Mouse (Mus musculus): ENCODE data around the gene Prkg1. TPM values are rescaled to one million over a fixed set of nuclear protein-coding genes. Genes with fewer than 3 reads are reported as not detected.

The Prkg1 gene
- total and polyA plus RNA-seq, 3 experiments, result not detected

DNA sequence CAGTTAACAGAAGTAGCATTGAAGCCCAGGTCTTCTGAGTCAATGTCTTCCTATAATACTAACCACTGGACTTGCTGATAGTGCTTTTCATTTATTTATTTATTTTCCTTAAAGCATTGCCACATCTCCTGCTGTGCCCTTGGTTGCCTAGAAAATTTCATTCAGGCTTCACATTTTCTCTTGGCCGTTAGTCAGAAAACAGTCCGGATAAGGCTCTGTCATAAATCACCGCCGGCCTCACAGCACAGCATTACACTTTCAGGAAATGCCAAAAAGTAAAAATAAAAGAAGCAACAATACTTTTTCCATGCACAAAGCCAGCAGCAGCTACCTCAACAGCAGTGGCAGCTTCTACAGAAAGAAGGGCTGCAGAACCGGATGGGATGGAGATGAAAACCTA lies 234.2 kb downstream of the Prkg1 start:
- Histone ChIP-seq H3K79me2 (ENCODE audit: control insufficient read depth, insufficient read depth, low read length, poor library complexity) (no peaks in the 10 kb centered on the region), H3K9me3 (replicated peaks; ENCODE audit: insufficient read depth, low read length) (no peaks in the 10 kb centered on the region), H3K36me3 (ENCODE audit: control insufficient read depth in 1 of 2, insufficient read depth in 2 of 2, low read length in 2 of 2) (no peaks in the 10 kb centered on the region), H3K4me3 (ENCODE audit: control insufficient read depth in 1 of 2, insufficient read depth in 1 of 2, low read depth in 2 of 2, low read length in 2 of 2) (no peak overlapping the region), H3K4me1 (ENCODE audit: control insufficient read depth in 1 of 2, insufficient read depth in 2 of 2, low read length in 2 of 2) (no peaks in the 10 kb centered on the region), H3K9ac (ENCODE audit: control insufficient read depth, low read depth, low read length, poor library complexity, severe bottlenecking) (no peak overlapping the region), H3K27me3 (ENCODE audit: control insufficient read depth in 1 of 2, insufficient read depth in 2 of 2, low read length in 2 of 2) (no peaks in the 10 kb centered on the region), H3K27ac (ENCODE audit: control insufficient read depth, low read depth, low read length) (no peak overlapping the region)
- DNase-seq (ENCODE audit: low read depth, low spot score), result no peak
- no peak for TF ChIP-seq RCOR1 (IDR thresholded peaks at IDR 0.05; ENCODE audit: low read depth, low read length)
- no peak for TF ChIP-seq CTCF (IDR thresholded peaks at IDR 0.05 in 2 of 3, conservative IDR thresholded peaks at IDR 0.05 in 1 of 3; ENCODE audit: control insufficient read depth in 1 of 3, insufficient read depth in 1 of 3, low read depth in 2 of 3, low read length in 3 of 3, poor library complexity in 1 of 3, severe bottlenecking in 1 of 3)
- no peak for TF ChIP-seq CHD2 (IDR thresholded peaks at IDR 0.05; ENCODE audit: low read length)
- TF ChIP-seq MYC (IDR thresholded peaks at IDR 0.05; ENCODE audit: low read depth, low read length), result no peak
- TF ChIP-seq KAT2A (conservative IDR thresholded peaks at IDR 0.05; ENCODE audit: low read depth, low read length), result no peak
- no peak for TF ChIP-seq MXI1 (IDR thresholded peaks at IDR 0.05; ENCODE audit: low read depth, low read length)
- TF ChIP-seq GATA1 (IDR thresholded peaks at IDR 0.05; ENCODE audit: low read depth, low read length), result no peak
- TF ChIP-seq USF1 (IDR thresholded peaks at IDR 0.05; ENCODE audit: low read depth, low read length), result no peak
- no peak for TF ChIP-seq MYB (IDR thresholded peaks at IDR 0.05; ENCODE audit: low read depth, low read length)
- no peak for TF ChIP-seq ZKSCAN1 (IDR thresholded peaks at IDR 0.05; ENCODE audit: low read depth, low read length)
- TF ChIP-seq E2F4 (IDR thresholded peaks at IDR 0.05; ENCODE audit: borderline replicate concordance, low read depth, low read length), result no peak
- no peak for TF ChIP-seq ELF1 (IDR thresholded peaks at IDR 0.05; ENCODE audit: low read depth, low read length)
- no peak for TF ChIP-seq MEF2A (IDR thresholded peaks at IDR 0.05; ENCODE audit: extremely low read depth, insufficient replicate concordance, low read depth, low read length, poor library complexity, severe bottlenecking)
- no peak for TF ChIP-seq POLR2A (IDR thresholded peaks at IDR 0.05; ENCODE audit: control insufficient read depth in 1 of 2, insufficient read depth in 1 of 2, low read depth in 1 of 2, low read length in 2 of 2, poor library complexity in 1 of 2)
- TF ChIP-seq EP300 (IDR thresholded peaks at IDR 0.05; ENCODE audit: low read depth in 1 of 2, low read length in 2 of 2), result no peak
- TF ChIP-seq MAFK (IDR thresholded peaks at IDR 0.05; ENCODE audit: borderline replicate concordance, low read depth, low read length), result no peak

DNA sequence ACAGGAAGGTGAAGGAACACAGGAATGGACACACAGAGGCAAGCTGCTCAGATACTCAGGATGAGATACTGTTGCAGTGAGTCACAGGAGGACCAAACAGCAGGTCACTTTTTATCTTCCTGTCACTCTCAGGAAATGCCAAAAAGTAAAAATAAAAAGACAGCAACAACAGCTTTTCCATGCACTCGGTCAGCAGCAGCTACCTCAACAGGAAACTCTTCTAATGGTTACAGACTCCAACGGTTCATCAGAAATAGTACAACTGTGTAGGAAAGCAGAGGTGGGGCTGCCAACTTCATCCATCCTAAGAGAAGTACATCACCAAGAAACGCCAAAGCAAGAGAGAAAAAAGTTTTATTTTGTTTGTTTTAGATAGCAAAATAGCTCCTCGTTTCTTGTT lies 234.9 kb downstream of the Prkg1 start:
- Histone ChIP-seq H3K9me3 (replicated peaks; ENCODE audit: insufficient read depth, low read length) (no peaks in the 10 kb centered on the region), H3K79me2 (ENCODE audit: control insufficient read depth, insufficient read depth, low read length, poor library complexity) (no peaks in the 10 kb centered on the region), H3K4me1 (ENCODE audit: control insufficient read depth in 1 of 2, insufficient read depth in 2 of 2, low read length in 2 of 2) (no peaks in the 10 kb centered on the region), H3K4me3 (ENCODE audit: control insufficient read depth in 1 of 2, insufficient read depth in 1 of 2, low read depth in 2 of 2, low read length in 2 of 2) (no peak overlapping the region), H3K27ac (ENCODE audit: control insufficient read depth, low read depth, low read length) (no peak overlapping the region), H3K36me3 (ENCODE audit: control insufficient read depth in 1 of 2, insufficient read depth in 2 of 2, low read length in 2 of 2) (no peaks in the 10 kb centered on the region), H3K27me3 (ENCODE audit: control insufficient read depth in 1 of 2, insufficient read depth in 2 of 2, low read length in 2 of 2) (no peaks in the 10 kb centered on the region), H3K9ac (ENCODE audit: control insufficient read depth, low read depth, low read length, poor library complexity, severe bottlenecking) (no peak overlapping the region)
- TF ChIP-seq POLR2AphosphoS5 (IDR thresholded peaks at IDR 0.05; ENCODE audit: borderline replicate concordance, low read depth, low read length) (no peak), POLR2AphosphoS2 (IDR thresholded peaks at IDR 0.05; ENCODE audit: low read length) (no peak), MEF2A (IDR thresholded peaks at IDR 0.05; ENCODE audit: extremely low read depth, insufficient replicate concordance, low read depth, low read length, poor library complexity, severe bottlenecking) (no peak), SIN3A (IDR thresholded peaks at IDR 0.05; ENCODE audit: low read length) (no peak), MXI1 (IDR thresholded peaks at IDR 0.05; ENCODE audit: low read depth, low read length) (no peak), GATA1 (IDR thresholded peaks at IDR 0.05; ENCODE audit: low read depth, low read length) (no peak), RCOR1 (IDR thresholded peaks at IDR 0.05; ENCODE audit: low read depth, low read length) (no peak), ZKSCAN1 (IDR thresholded peaks at IDR 0.05; ENCODE audit: low read depth, low read length) (no peak), JUND (IDR thresholded peaks at IDR 0.05; ENCODE audit: low read depth, low read length) (no peak), BHLHE40 (IDR thresholded peaks at IDR 0.05; ENCODE audit: borderline replicate concordance, low read depth, low read length) (no peak), UBTF (IDR thresholded peaks at IDR 0.05; ENCODE audit: borderline replicate concordance, insufficient read depth, low read depth, low read length) (no peak), CHD1 (IDR thresholded peaks at IDR 0.05; ENCODE audit: low read depth, low read length) (no peak), RAD21 (IDR thresholded peaks at IDR 0.05; ENCODE audit: low read depth, low read length) (no peak), MAX (IDR thresholded peaks at IDR 0.05; ENCODE audit: low read length) (no peak), EP300 (IDR thresholded peaks at IDR 0.05; ENCODE audit: low read depth in 1 of 2, low read length in 2 of 2) (no peak), MYC (IDR thresholded peaks at IDR 0.05; ENCODE audit: low read depth, low read length) (no peak), TCF12 (IDR thresholded peaks at IDR 0.05; ENCODE audit: low read depth, low read length) (no peak), CHD2 (IDR thresholded peaks at IDR 0.05; ENCODE audit: low read length) (no peak), E2F4 (IDR thresholded peaks at IDR 0.05; ENCODE audit: borderline replicate concordance, low read depth, low read length) (no peak)
- DNase-seq (ENCODE audit: low read depth, low spot score), result no peak

Data from MEL (cell line).